Mouse (Mus musculus) frontal cortex, adult 2 months (tissue): ENCODE data around the gene Rarg. TPM values are rescaled to one million over a fixed set of nuclear protein-coding genes. Genes with fewer than 3 reads are reported as not detected.

ENCODE experiments used
- DNase-seq, 2 experiments: peaks; one replicate each; pipeline ENCODE4 v3.0.0; 2022; ENCODE audit warnings: low spot score in 1 of 2; ENCODE audit errors: extremely low spot score in 1 of 2
- polyA plus RNA-seq: library from polyadenylated mRNA; depleted of rRNA; stranded (reverse); fragments of >200 nt; gene quantifications from 2 replicates; pipeline ENCODE4 v1.2.3, GENCODE M21; 2012; rRNA removed

Rarg gene
- polyA plus RNA-seq: 10.5 and 11.2 TPM in 2 replicates

GRCm38 (mm10) chr15:102257202-102258075 is at the start of gene Rarg:
Rarg (minus strand) TSS chr15:102257517.
- peak in 1 of 2 experiments; percentile 33 for DNase-seq

DNA sequence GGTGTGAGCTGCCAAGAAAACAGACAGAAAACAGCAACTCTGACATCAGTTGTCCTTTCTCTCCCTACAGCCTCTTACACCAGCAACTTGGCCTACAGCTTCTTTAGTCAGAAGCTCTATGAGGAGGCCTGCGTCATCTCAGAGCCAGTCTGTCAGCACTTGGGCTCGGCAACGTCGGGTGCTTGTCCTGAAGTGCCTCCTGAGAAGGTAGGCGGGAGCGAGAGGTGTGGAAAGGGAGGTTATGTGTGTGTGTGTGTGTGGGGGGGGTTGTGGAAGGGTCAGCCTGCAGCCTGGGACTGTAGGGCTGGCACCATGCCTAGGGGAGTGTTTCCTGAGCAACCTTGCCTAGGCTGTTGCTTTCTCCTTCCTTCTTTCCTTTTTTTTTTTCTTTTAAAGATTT is 45.2 kb upstream of the Rarg start:
- no peak for DNase-seq

DNA sequence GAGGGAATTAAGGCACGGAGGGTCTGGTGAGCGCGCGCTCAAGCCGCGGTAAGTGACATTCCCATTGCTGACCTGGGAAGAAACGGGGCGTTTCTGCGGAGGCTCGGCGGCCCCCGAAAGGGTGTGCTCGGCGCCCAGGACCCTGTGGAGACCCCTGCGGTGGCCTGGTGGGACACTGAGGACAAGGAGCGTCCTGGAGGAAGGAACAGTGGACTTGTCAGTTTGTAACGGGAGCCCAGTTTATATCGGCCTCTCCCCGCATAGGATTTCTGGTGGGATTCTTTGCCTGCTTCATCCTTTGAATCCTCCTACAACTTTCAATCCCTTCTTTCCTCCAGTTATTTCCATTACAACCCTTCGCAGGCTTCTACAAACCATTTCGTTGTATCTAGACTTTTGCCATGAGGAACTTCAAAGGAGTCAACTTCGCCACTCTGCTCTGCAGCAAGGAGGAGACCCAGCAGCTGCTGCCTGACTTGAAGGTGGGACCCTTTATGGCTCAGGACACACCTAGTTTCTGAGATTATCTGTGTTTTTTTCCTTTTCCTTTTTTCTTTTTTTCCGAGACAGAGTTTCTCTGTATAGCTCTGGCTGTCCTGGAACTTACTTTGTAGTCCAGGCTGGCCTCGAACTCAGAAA is 39.2 kb upstream of the Rarg start:
- DNase-seq: no peak

DNA sequence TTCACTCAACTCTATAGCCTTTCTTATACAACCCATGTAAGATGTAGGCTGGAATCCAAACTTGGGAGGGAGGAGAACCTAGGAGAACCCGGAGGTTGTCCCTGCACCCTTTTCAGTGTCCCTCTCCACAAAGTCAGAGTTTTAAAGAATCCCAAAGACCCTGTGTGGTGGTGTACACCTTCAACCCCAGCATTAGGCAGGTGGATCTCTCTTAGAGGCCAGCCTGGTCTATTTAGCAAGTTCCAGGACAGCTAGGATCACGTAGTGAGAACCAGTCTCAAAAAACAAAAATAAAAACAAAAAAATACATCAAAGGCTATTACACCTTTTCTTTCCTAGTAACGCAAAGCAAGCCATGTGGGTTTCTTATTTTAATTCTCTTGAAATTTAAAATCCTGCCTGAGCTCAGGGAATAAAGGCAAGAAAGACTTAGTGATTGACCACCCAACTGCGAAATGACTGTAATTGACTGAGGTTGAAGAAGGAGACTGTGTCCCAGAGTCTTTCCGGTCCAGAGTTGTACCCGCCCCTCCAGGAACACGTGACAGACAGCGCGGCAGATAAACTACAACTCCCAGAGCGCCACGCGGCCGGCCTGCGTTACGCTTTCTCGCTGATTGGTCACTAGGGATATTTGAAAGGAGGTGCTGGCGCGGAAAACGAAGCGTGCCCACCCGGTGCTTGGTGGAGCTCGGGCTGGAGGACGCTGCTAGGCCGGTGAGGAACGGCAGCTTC is 38.5 kb upstream of the Rarg start, which contains the start of gene Espl1:
TSS of gene Espl1 (plus strand) at position 634 of the 735 bp plus-strand sequence.
- peak; percentile 90 to 96 for DNase-seq

GRCm38 (mm10) chr15:102287395-102287794 is 30.1 kb upstream of the Rarg start:
- DNase-seq: peak in 1 of 2 experiments; percentile 63

- DNase-seq: no peak
Measured at GRCm38 (mm10) chr15:102283648-102284047, 26.3 kb upstream of the Rarg start.

GRCm38 (mm10) chr15:102282463-102283292 is 25.4 kb upstream of the Rarg start:
- DNase-seq: no peak

DNA sequence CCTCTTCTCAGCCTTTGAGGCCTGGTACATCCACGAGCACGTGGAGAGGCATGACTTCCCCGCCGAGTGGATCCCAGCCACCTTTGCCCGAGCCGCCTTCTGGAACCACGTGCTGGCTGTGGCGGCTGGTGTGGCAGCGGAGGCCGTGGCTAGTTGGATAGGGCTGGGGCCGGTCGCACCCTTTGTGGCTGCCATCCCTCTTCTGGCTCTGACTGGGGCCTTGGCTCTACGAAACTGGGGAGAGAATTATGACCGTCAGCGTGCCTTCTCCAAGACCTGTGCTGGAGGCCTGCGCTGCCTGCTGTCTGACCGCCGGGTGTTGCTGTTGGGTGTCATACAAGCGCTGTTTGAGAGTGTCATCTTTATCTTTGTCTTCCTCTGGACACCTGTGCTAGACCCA is 23.3 kb upstream of the Rarg start:
- no peak for DNase-seq

- DNase-seq: no peak
Measured at GRCm38 (mm10) chr15:102279783-102280520, 22.6 kb upstream of the Rarg start.

DNA sequence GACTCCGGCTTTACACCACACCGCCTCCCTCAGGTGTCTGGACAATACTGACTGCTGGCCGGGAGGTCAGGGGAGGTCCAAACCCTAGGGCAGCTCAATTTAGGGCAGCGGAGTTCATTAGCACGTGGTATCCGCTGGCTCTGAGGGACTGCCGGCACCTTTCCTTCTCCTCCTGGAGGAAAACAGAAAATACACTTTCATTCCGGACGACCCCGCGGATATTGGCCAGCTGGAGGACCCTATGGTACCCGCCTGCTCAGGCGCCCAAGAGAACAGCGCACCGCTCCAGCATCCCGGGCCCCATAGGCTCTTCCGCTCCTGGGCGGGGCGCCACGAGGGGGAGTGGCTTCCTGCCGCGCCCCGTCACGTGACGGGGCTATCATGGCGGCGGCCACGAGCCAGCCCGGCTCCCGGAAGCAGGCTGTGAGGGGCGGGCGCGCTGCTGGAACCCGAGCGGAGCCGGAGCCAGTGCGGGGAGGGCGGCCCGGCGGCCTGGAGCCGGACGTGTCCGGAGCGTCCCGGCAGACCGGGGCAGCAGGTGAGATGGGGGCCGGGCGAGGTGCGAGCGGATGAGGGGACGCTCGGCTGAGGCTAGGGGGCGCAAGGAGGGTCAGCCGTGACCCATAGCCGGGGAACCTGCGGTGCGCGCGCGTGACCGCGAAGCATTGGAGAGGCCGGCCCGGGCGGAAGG is 21.9 kb upstream of the Rarg start, which contains the start of gene Mfsd5:
TSS of gene Mfsd5 (plus strand) at position 363 of the 691 bp plus-strand sequence.
- peak in 1 of 2 experiments; percentile 81 for DNase-seq

DNA sequence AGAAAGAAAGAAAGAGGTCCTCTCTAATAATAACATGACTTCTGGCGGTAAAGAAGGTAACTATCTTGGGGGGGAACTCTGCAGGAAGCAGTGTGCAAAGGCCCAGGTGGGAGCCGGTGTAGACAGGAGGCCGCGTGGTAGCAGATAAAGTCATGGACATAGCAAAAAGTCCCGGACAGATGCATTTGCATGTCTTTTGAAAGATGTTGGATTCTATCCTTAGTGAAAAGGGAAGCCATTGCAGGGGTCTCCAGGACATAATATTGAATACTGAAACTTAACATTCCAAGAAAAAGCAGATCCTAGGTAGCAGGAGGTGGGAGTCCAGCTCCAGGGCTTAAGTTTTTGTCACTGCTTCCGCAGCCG is 21.4 kb upstream of the Rarg start:
- DNase-seq: no peak

DNA sequence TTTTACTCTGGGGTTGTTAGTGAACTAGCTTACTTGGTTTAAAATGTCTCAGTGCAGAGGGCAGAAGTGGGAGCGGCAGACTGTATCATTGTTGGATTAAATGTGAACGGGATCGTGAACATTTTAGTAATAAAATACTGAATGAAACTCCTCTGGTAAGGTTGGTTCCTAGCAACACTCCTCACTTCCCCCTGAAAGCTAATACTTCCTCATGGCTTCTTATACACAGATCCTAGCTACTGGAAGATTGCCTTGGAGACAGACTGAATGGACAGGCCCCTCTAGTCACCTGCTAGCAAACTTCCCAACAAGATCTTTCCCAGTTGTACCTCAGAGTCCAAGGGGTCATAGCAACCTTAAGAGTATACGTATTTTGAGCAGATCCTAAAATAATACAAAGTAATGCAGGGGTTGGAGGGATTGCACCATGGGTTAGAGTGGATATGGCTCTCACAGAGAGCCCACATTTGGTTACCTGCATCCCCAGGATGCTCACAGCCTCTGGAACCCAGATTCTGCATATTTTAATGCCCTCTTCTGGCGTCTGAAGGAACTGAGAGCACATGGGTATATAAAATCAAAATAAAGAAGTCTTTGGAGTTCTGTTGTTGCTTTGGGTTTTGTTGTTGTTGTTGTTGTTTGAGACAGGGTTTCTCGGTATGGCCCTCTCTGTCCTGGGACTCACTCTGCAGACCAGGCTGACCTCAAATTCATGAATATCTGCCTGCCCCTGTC is 16.8 kb upstream of the Rarg start:
- no peak for DNase-seq

GRCm38 (mm10) chr15:102271441-102271840 is 14.1 kb upstream of the Rarg start:
- DNase-seq: no peak

- no peak for DNase-seq
Measured at GRCm38 (mm10) chr15:102270274-102270960, 13.1 kb upstream of the Rarg start, which contains the start of gene Gm9918. Gm9918 (plus strand) TSS chr15:102270563.

DNA sequence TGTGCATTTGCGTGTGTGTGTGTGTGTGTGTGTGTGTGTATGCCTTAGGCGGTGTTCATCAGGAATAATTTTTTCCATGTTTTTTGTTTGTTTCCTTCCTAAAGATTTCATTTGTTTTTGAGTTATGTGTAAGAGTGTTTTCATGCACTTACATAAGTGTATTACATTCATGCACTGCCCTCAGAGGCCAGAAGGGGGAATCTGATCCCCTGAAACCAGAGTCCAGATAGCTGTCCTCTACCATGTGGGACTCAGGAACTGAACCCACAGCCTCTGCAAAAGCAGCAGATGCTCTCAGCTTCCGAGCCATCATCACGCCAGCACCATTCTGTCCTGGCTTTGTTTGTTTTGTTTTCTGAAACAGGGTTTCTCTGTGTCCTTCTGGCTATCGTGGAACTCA is 8.2 kb upstream of the Rarg start:
- no peak for DNase-seq

DNA sequence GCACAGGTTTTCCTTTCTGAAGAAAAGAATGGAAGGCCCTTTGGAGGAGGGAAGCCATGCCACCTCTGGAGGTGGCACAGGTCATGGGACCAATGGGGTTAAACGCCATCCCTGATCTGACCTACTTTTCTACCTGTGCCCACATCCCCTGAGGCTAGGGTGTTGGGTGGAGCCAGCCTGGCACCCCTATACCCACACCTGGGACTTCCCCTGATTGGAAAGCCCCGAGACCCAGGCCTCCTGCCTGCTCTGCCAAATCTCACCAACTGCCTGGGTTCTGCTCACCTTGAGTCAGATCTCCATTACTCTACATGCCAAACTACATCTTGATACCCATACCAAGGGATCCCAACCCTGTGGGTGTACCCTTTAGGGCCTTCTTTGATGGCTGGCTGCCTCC is 5.7 kb upstream of the Rarg start:
- no peak for DNase-seq

DNA sequence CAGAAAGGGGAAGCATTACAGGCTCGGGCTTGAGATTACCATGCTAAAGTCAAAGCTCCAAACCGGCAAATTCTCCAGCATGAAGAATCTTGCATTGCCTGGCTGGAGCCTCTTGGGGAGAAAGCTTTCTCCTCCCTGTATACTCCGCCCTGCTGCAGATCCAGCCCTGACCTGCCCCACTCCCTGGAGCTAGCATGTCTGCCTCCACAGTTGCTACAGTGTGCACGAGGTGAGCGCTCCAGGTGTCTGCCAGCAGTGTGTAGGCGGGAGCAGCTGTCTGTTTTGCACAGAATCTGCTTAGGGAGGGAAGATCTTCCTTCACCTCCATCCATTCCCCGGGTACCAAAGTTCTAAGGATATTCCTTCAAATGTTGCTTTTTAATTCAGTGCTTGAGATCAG is 5.3 kb upstream of the Rarg start:
- peak in 1 of 2 experiments; percentile 77 for DNase-seq
